Comparison of ENCODE assay signal across 8 mouse cellular contexts in genomic region chr8:84775105-84775591, GRCm38 (mm10). TPM values are rescaled to one million over a fixed set of nuclear protein-coding genes. Genes with fewer than 3 reads are reported as not detected.
A peak's percentile ranks its signal among the peaks of the same experiment; 100 is the strongest.
DNase-seq lines count a peak whose midpoint lies in the region; ATAC-seq and TF ChIP-seq lines count a peak whose summit lies in the region.

No protein-coding gene starts in this region.

- 11% methylated on average over 13 of the region's 13 CpGs for WGBS in forebrain, postnatal 0 days
- 17% methylated on average over 13 of the region's 13 CpGs for WGBS in intestine, postnatal 0 days

- peak overlapping the region; percentile 71 for H3K4me2 ChIP-seq in forebrain, postnatal 0 days (ENCODE audit: low read depth)
- peak overlapping the region; percentile 41 for H3K4me2 ChIP-seq in intestine, postnatal 0 days (replicated peaks; ENCODE audit: low read depth)

- H3K9me3 ChIP-seq in forebrain, postnatal 0 days (ENCODE audit: low read length), result no peaks in the 10 kb centered on the region
- H3K9me3 ChIP-seq in intestine, postnatal 0 days (ENCODE audit: control insufficient read depth), result no peaks in the 10 kb centered on the region

- peak; percentile 71 for DNase-seq in layer of hippocampus, adult 11-12 months (ENCODE audit: low spot score)
- DNase-seq in layer of hippocampus, postnatal 10 days (ENCODE audit: low spot score in 2 of 2), result no peak
- DNase-seq in ZHBTc4 (ENCODE audit: low read depth, low spot score), result peak; percentile 51
- peak; percentile 72 for DNase-seq in forebrain, postnatal 0 days
- DNase-seq in right cerebral cortex, adult 2 months (ENCODE audit: low spot score in 2 of 2), result peak; percentile 76 to 79
- no peak for DNase-seq in thymus, postnatal 14 days
- no peak for DNase-seq in retina, postnatal 1 day

- TF ChIP-seq CTCF in forebrain, postnatal 0 days (IDR thresholded peaks at IDR 0.05; ENCODE audit: low read depth), result no peak
- no peak for TF ChIP-seq CTCF in intestine, postnatal 0 days (IDR thresholded peaks at IDR 0.05; ENCODE audit: low read depth)

- peak overlapping the region; percentile 95 for H3K27ac ChIP-seq in forebrain, postnatal 0 days (ENCODE audit: low read depth, low read length)
- H3K27ac ChIP-seq in intestine, postnatal 0 days (ENCODE audit: low read depth, low read length), result no peak overlapping the region

- peak overlapping the region; percentile 37 for H3K9ac ChIP-seq in forebrain, postnatal 0 days
- no peak overlapping the region for H3K9ac ChIP-seq in intestine, postnatal 0 days (ENCODE audit: low read depth, low read length)

- peak overlapping the region; percentile 48; the same call in 1 of the 2 replicates for H3K4me3 ChIP-seq in forebrain, postnatal 0 days (ENCODE audit: low read depth, low read length)
- H3K4me3 ChIP-seq in intestine, postnatal 0 days (ENCODE audit: low read depth, low read length), result no peak overlapping the region

- H3K36me3 ChIP-seq in forebrain, postnatal 0 days (ENCODE audit: insufficient read depth), result no peaks in the 10 kb centered on the region
- no peaks in the 10 kb centered on the region for H3K36me3 ChIP-seq in intestine, postnatal 0 days (ENCODE audit: control insufficient read depth, insufficient read depth)

- no peaks in the 10 kb centered on the region; the same call in none of the 2 replicates for H3K27me3 ChIP-seq in forebrain, postnatal 0 days (ENCODE audit: insufficient read depth, low read length)
- H3K27me3 ChIP-seq in intestine, postnatal 0 days (replicated peaks; ENCODE audit: control insufficient read depth, insufficient read depth, low read length), result peaks cover 75% of the 10 kb centered on the region

- peaks cover 35% of the 10 kb centered on the region for H3K4me1 ChIP-seq in forebrain, postnatal 0 days (ENCODE audit: insufficient read depth)
- 0 out of 2 replicates have a peak, but pooled peaks cover 8% of the 10 kb centered on the region for H3K4me1 ChIP-seq in intestine, postnatal 0 days (replicated peaks; ENCODE audit: control insufficient read depth, insufficient read depth, low read length)

- ATAC-seq in forebrain, postnatal 0 days, result peak; percentile 10; the same call in 1 of the 2 replicates
- ATAC-seq in intestine, postnatal 0 days, result no peak

RNA-seq across cellular contexts. Expression of gene Nfix, which starts 25.0 kb away (rescaled TPM):
- total RNA-seq in layer of hippocampus, postnatal 10 days (2021), result 100 to 1,000 TPM; 607 to 678 TPM
- total RNA-seq in forebrain, postnatal 0 days (2014; rRNA removed), result 111 and 116 TPM in 2 replicates
- polyA plus RNA-seq in forebrain, postnatal 0 days (2015; fragmentation: Nextera tagmentation; extraction: Ambion mirVana), result 347 and 376 TPM in 2 replicates
- 11.2 and 12.0 TPM in 2 replicates for polyA plus RNA-seq in intestine, postnatal 0 days (2015; fragmentation: Nextera tagmentation; extraction: Ambion mirVana)

RNA-seq across cellular contexts. Expression of gene Dand5, which starts 47.5 kb away (rescaled TPM):
- 1 to 10 TPM; 6.7 to 7.4 TPM for total RNA-seq in layer of hippocampus, postnatal 10 days (2021)
- 4.7 and 6.9 TPM in 2 replicates for total RNA-seq in forebrain, postnatal 0 days (2014; rRNA removed)
- 8.2 and 10.0 TPM in 2 replicates for polyA plus RNA-seq in forebrain, postnatal 0 days (2015; fragmentation: Nextera tagmentation; extraction: Ambion mirVana)
- polyA plus RNA-seq in intestine, postnatal 0 days (2015; fragmentation: Nextera tagmentation; extraction: Ambion mirVana), result 1.9 and 2.2 TPM in 2 replicates

RNA-seq across cellular contexts. Expression of gene G430095P16Rik, which starts 52.3 kb away (rescaled TPM):
- total RNA-seq in layer of hippocampus, postnatal 10 days (2021), result not detected
- not detected in 2 replicates for total RNA-seq in forebrain, postnatal 0 days (2014; rRNA removed)
- 0.56 and 1.0 TPM in 2 replicates for polyA plus RNA-seq in forebrain, postnatal 0 days (2015; fragmentation: Nextera tagmentation; extraction: Ambion mirVana)
- polyA plus RNA-seq in intestine, postnatal 0 days (2015; fragmentation: Nextera tagmentation; extraction: Ambion mirVana), result 1.0 and 1.5 TPM in 2 replicates

RNA-seq across cellular contexts. Expression of gene Gadd45gip1, which starts 56.2 kb away (rescaled TPM):
- 10 to 100 TPM; 18.6 to 19.8 TPM for total RNA-seq in layer of hippocampus, postnatal 10 days (2021)
- total RNA-seq in forebrain, postnatal 0 days (2014; rRNA removed), result 24.7 and 28.7 TPM in 2 replicates
- 36.7 and 40.8 TPM in 2 replicates for polyA plus RNA-seq in forebrain, postnatal 0 days (2015; fragmentation: Nextera tagmentation; extraction: Ambion mirVana)
- 36.3 and 37.6 TPM in 2 replicates for polyA plus RNA-seq in intestine, postnatal 0 days (2015; fragmentation: Nextera tagmentation; extraction: Ambion mirVana)

Comparison
In these comparisons a context has a peak if more than half of its experiments do, and no peak if none do; other contexts are left out.
1. DNase-seq: peak in layer of hippocampus, adult 11-12 months (single experiment), ZHBTc4 (single experiment), forebrain, postnatal 0 days (single experiment) and right cerebral cortex, adult 2 months (2 of 2); none in layer of hippocampus, postnatal 10 days (0 of 2), thymus, postnatal 14 days (single experiment) and retina, postnatal 1 day (single experiment).